Mouse (Mus musculus) forebrain, embryonic 11.5 days (tissue): ENCODE data around the gene Prss40. TPM values are rescaled to one million over a fixed set of nuclear protein-coding genes. Genes with fewer than 3 reads are reported as not detected.
A peak's percentile ranks its signal among the peaks of the same experiment; 100 is the strongest.

Experiments used
- ATAC-seq: fragments of 200-750 bp; cut with Nextera tagmentation; replicated peaks from 2 replicates; pipeline ENCODE4 v1.8.0; 2017; ENCODE audit warnings: moderate TSS enrichment; ENCODE audit not compliant: low FRiP score
- DNase-seq: peaks from one replicate; pipeline ENCODE4 v3.0.0-alpha.2; 2017; ENCODE audit warnings: low spot score
- H3K27ac ChIP-seq: fragments of 300-500 bp; sonication (generic); 2 replicates; pipeline ENCODE4 v1.5.1; 2014; ENCODE audit warnings: low read depth, low read length
- H3K27me3 ChIP-seq: fragments of 300-500 bp; sonication (generic); 2 replicates; pipeline ENCODE4 v1.6.1; 2014; ENCODE audit warnings: mild to moderate bottlenecking, low read length, mixed read lengths; ENCODE audit not compliant: control insufficient read depth, insufficient read depth
- H3K36me3 ChIP-seq: fragments of 300-500 bp; sonication (generic); 2 replicates; pipeline ENCODE4 v1.6.1; 2014; ENCODE audit warnings: mild to moderate bottlenecking, low read length, moderate library complexity, mixed read lengths; ENCODE audit not compliant: control insufficient read depth, insufficient read depth
- H3K4me1 ChIP-seq: fragments of 300-500 bp; sonication (generic); replicated peaks from 2 replicates; pipeline ENCODE4 v1.6.1; 2014; ENCODE audit warnings: low read length, mixed read lengths; ENCODE audit not compliant: control insufficient read depth, insufficient read depth
- H3K4me2 ChIP-seq: fragments of 300-500 bp; sonication (generic); 2 replicates; pipeline ENCODE4 v1.6.1; 2014; ENCODE audit warnings: low read depth, mild to moderate bottlenecking, low read length, moderate library complexity, mixed read lengths; ENCODE audit not compliant: severe bottlenecking
- H3K4me3 ChIP-seq: fragments of 300-500 bp; sonication (generic); 2 replicates; pipeline ENCODE4 v1.5.1; 2014; ENCODE audit warnings: low read depth, low read length
- H3K9ac ChIP-seq: fragments of 300-500 bp; sonication (generic); 2 replicates; pipeline ENCODE4 v1.6.1; 2014; ENCODE audit warnings: low read length
- H3K9me3 ChIP-seq: fragments of 300-500 bp; sonication (generic); 2 replicates; pipeline ENCODE4 v1.6.1; 2016; ENCODE audit warnings: low read length, mixed read lengths; ENCODE audit not compliant: control insufficient read depth
- WGBS: fragments of 180-500 bp; shearing (Covaris S2); extraction: QIAGEN DNeasy Blood & Tissue Kit; methylation state at CpG from one replicate; pipeline ENCODE4 v1.1.7; 2014; 5-methylcytosine and 5-hydroxymethylcytosine counted together
- polyA plus RNA-seq: library from polyadenylated mRNA; unstranded; fragments of >200 nt; fragmentation: Nextera tagmentation; extraction: Ambion mirVana; gene quantifications from 2 replicates; pipeline ENCODE4 v1.2.1, GENCODE M21; 2014

Gene Prss40
- not detected in 2 replicates for polyA plus RNA-seq

DNA sequence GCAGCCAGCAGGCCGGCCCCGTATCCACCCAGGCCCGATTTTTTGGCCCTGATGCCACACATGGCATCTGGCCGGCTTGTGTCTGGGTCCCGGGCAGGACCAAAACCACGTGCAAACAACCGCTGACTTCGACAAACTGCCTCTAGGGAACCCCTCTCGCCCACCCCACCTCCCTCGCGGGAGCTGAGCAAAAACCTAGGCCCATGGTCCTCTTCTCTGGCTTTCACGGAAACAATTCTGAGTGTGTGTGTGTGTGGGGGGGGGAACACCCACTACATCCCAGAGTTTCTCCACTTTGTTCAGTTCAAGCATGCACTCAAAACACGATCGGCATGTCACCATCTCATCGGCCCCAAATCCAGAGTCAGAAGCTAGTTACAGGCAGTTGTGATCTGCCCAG, at the start of gene Prss40:
Gene Prss40, minus strand, starts transcription at position 101 of the 400 bp plus-strand sequence.
- no peak within 1 kb of the TSS for H3K4me2 ChIP-seq
- no peaks in the 10 kb centered on the region for H3K9me3 ChIP-seq
- no peaks in the 10 kb centered on the region for H3K4me1 ChIP-seq
- H3K4me3 ChIP-seq, result no peak within 1 kb of the TSS
- DNase-seq, result no peak
- no peaks in the 10 kb centered on the region for H3K36me3 ChIP-seq
- H3K27ac ChIP-seq, result no peak within 1 kb of the TSS
- no peak for ATAC-seq
- no peak within 1 kb of the TSS for H3K9ac ChIP-seq
- H3K27me3 ChIP-seq, result no peaks in the 10 kb centered on the region
- WGBS, result 91% methylated on average over 15 of the region's 15 CpGs

DNA sequence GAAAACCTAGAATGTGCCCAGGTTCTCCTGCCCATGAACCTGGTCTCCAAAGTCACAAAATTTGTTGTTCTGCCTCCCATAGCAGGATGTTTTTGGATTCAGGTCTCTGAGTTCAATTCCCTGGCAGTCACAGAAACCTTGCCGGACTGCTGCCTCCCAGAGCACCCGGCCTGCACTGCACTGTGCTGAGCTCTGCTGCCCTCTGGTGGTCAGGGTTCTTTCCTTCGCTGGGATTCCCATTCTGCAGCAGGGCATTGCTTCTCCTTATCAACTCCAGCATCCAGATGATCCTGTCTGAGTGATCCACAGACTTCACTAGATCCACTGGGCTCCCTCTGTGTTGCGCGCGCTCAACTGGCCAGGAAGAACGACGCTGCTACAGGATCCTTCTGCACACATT, 41.6 kb upstream of the Prss40 start:
- H3K4me2 ChIP-seq, result no peak overlapping the region
- no peak overlapping the region for H3K4me3 ChIP-seq
- no peaks in the 10 kb centered on the region for H3K4me1 ChIP-seq
- ATAC-seq, result peak; percentile 66; the same call in 1 of the 2 replicates
- WGBS, result 25% methylated on average over 8 of the region's 8 CpGs
- H3K9me3 ChIP-seq, result no peaks in the 10 kb centered on the region
- no peaks in the 10 kb centered on the region for H3K36me3 ChIP-seq
- H3K27ac ChIP-seq, result no peak overlapping the region
- no peak overlapping the region for H3K9ac ChIP-seq
- DNase-seq, result peak; percentile 90
- no peaks in the 10 kb centered on the region for H3K27me3 ChIP-seq

DNA sequence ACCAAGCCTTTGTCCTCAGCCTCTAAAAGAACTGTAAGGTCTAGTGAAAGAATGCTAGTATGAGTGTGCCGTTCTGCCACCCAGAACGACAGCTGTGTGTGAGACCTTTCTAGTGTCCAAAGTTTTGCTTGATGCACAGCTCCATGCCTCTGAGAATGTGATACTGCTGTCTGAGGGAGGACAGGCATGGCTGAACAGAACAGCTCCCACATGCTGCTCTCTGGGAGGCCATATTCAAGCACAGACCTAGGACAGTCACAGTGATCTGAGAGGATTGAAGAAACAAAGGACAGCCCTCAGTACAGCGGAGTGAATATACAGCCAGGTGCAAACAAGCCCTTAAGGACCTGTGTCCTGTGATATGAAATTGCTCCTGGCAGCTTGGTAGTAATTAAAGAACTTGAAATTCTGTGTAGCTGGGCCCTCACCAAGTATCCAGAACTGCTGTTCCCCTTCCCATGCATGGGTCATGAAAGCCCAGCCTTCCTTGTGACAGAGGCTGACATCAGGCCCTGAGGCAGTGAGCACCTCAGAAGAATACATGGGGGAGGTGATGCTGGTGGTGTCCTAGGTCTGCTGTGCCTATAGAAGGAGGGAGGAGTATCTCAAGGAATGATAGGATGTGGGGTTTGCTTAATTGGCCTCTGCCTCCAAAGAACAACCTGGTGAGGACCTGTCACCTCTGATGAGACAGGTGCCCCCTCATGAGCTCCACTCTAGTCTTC, 40.7 kb upstream of the Prss40 start:
- H3K27me3 ChIP-seq, result no peaks in the 10 kb centered on the region
- no peak overlapping the region for H3K27ac ChIP-seq
- no peaks in the 10 kb centered on the region for H3K4me1 ChIP-seq
- no peak overlapping the region for H3K4me3 ChIP-seq
- DNase-seq (no peak), ATAC-seq (no peak)
- H3K9ac ChIP-seq, result no peak overlapping the region
- H3K36me3 ChIP-seq, result no peaks in the 10 kb centered on the region
- 88% methylated on average over 3 of the region's 3 CpGs for WGBS
- no peaks in the 10 kb centered on the region for H3K9me3 ChIP-seq
- H3K4me2 ChIP-seq, result no peak overlapping the region

DNA sequence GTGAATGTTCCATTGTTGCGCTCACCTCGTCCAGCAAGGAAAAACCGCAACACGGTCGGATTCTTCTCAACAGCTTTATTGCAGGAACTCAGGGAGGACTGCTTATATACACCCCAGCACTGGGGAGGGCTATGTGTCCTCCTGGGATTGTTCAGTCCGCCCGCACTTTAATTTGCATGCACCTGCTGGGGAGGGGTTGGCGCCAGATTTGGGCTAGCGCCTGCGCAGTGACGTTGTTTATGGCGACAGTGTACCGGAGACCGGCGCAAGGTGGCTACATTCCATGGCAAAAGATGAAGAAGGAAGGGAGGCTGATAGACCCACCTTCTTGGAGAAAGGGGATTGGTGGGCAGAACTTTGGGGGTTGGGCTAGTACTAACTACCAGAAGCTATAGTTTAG, 39.3 kb upstream of the Prss40 start:
- no peaks in the 10 kb centered on the region for H3K9me3 ChIP-seq
- no peak overlapping the region for H3K4me3 ChIP-seq
- no peak overlapping the region for H3K27ac ChIP-seq
- no peaks in the 10 kb centered on the region for H3K4me1 ChIP-seq
- H3K4me2 ChIP-seq, result no peak overlapping the region
- H3K36me3 ChIP-seq, result no peaks in the 10 kb centered on the region
- 71% methylated on average over 15 of the region's 15 CpGs for WGBS
- H3K9ac ChIP-seq, result no peak overlapping the region
- no peaks in the 10 kb centered on the region for H3K27me3 ChIP-seq
- DNase-seq (no peak), ATAC-seq (no peak)

DNA sequence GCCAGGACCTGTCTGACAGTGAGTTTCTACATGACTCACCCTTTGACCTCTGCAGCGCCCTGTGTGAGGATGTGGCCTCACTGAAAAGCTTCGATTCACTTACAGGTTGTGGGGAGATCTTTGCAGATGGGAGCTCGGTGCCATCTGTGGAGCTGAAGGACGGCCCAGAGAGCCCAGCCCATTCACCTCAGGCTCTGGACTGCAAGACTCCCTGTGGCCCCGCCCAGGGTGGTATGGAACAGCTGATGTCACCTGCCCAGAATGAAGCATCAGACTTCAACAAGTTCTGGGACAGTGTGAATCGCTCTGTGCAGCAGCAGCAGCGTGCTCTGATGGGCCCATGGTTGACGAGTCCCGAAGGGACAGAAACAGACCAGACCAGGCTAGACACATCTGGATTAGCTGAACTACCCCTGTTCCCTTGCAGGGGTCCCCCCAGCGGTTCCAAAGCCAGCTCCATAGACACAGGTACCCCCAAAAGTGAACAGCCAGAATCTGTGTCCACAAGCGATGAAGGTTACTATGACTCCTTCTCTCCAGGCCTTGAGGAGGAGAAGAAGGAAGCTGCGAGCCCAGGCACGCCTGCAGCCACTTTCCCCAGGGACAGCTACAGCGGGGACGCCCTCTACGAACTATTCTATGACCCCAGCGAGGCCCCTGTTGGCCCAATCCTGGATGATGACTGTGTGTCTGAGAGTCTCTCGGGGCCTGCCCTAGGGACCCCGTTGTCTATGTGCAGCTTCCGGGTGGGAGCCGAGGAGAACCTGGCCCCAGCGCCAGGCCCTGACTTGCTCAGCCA, 26.8 kb upstream of the Prss40 start:
- H3K36me3 ChIP-seq, result no peaks in the 10 kb centered on the region
- no peak overlapping the region for H3K4me2 ChIP-seq
- no peak overlapping the region for H3K4me3 ChIP-seq
- no peaks in the 10 kb centered on the region for H3K4me1 ChIP-seq
- no peak for DNase-seq
- no peak overlapping the region for H3K27ac ChIP-seq
- no peak for ATAC-seq
- no peaks in the 10 kb centered on the region for H3K27me3 ChIP-seq
- WGBS, result 83% methylated on average over 22 of the region's 22 CpGs
- no peaks in the 10 kb centered on the region for H3K9me3 ChIP-seq
- H3K9ac ChIP-seq, result no peak overlapping the region

DNA sequence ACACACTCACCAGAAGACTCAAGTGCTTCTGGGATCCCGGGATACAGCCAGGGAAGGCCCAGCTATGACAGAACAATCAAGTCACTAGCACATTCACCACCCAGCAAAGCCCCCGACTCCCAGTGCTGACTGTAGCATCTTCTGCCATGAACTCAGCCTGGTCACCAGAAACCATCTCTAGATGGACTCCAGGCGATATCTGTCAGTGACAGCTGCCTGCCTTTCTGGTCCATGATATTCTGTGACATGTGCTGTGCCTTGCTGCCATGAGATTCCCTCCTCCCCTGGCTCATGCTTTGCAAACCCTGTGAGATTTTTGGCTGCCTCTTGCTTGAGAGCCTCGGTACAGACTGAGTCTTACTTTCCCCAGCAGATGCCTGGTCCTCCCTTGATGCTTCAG, 24.0 kb upstream of the Prss40 start:
- WGBS, result 86% methylated on average over 4 of the region's 4 CpGs
- Histone ChIP-seq H3K4me3 (no peak overlapping the region), H3K27me3 (0 out of 2 replicates have a peak, but pooled peaks cover under 1% of the 10 kb centered on the region), H3K9me3 (no peaks in the 10 kb centered on the region), H3K4me1 (no peaks in the 10 kb centered on the region; the same call in 1 of the 2 replicates), H3K27ac (no peak overlapping the region), H3K9ac (no peak overlapping the region), H3K4me2 (no peak overlapping the region), H3K36me3 (no peaks in the 10 kb centered on the region)
- DNase-seq, result no peak
- no peak for ATAC-seq

DNA sequence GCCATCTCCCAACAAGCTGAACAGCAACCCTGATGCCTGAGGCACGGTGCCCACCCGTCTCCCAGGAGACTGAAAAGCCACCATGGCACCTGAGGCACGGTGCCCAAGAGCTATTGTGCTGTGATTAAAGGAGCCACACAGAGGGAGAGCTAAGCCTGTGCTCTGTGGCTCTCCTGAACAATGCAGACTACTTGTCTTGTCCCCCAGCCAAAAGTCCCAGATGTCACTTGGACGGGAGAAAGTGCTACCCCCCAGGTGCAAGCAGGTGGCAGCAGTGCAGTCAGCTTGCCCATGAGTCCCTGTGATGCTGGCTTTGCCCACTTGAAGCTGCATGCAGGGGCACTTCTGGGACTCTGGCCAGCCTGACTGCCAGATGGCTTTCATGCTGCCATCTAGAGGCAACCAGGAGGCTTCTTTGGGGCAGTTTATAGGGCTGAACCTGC, 23.1 kb upstream of the Prss40 start:
- 14% methylated on average over 4 of the region's 4 CpGs for WGBS
- Histone ChIP-seq H3K9me3 (no peaks in the 10 kb centered on the region), H3K36me3 (no peaks in the 10 kb centered on the region), H3K4me1 (peaks cover 3% of the 10 kb centered on the region; the same call in 1 of the 2 replicates), H3K4me2 (no peak overlapping the region), H3K27me3 (peaks cover 5% of the 10 kb centered on the region; the same call in 1 of the 2 replicates), H3K4me3 (no peak overlapping the region), H3K9ac (no peak overlapping the region), H3K27ac (no peak overlapping the region)
- ATAC-seq, result no peak
- no peak for DNase-seq

DNA sequence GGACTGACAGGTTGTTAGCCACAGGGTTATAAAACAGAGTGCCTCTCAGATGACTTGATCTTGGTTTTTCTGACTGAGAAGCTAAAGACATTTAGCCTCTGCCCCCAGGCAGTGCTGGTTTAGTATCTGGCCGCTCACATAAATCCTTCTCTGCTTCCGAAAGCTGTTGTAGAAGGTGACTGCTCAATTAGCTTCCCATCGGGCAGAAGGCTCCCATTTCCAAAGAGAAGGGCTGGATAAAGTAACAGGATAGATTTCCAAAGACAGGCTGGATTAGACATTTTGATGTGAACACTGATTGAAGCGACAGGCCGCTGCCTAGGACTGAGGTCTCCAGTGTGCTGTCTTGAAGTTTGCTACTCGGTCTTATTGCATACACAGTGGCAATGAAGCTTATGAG, 21.5 kb upstream of the Prss40 start:
- Histone ChIP-seq H3K27me3 (peaks cover 9% of the 10 kb centered on the region; the same call in 1 of the 2 replicates), H3K9me3 (no peaks in the 10 kb centered on the region), H3K4me3 (no peak overlapping the region), H3K4me2 (no peak overlapping the region), H3K4me1 (peaks cover 4% of the 10 kb centered on the region; the same call in 1 of the 2 replicates), H3K36me3 (no peaks in the 10 kb centered on the region), H3K9ac (no peak overlapping the region), H3K27ac (no peak overlapping the region)
- ATAC-seq, result no peak
- 75% methylated on average over 6 of the region's 6 CpGs for WGBS
- no peak for DNase-seq
